Mouse (Mus musculus) right cerebral cortex, adult 18-20 months (tissue): ENCODE measurements around the gene Fam135a.

Experiments
- DNase-seq: peaks from one replicate; pipeline ENCODE4 v3.0.0; 2022; ENCODE audit warnings: mixed read lengths

The Fam135a gene

DNA sequence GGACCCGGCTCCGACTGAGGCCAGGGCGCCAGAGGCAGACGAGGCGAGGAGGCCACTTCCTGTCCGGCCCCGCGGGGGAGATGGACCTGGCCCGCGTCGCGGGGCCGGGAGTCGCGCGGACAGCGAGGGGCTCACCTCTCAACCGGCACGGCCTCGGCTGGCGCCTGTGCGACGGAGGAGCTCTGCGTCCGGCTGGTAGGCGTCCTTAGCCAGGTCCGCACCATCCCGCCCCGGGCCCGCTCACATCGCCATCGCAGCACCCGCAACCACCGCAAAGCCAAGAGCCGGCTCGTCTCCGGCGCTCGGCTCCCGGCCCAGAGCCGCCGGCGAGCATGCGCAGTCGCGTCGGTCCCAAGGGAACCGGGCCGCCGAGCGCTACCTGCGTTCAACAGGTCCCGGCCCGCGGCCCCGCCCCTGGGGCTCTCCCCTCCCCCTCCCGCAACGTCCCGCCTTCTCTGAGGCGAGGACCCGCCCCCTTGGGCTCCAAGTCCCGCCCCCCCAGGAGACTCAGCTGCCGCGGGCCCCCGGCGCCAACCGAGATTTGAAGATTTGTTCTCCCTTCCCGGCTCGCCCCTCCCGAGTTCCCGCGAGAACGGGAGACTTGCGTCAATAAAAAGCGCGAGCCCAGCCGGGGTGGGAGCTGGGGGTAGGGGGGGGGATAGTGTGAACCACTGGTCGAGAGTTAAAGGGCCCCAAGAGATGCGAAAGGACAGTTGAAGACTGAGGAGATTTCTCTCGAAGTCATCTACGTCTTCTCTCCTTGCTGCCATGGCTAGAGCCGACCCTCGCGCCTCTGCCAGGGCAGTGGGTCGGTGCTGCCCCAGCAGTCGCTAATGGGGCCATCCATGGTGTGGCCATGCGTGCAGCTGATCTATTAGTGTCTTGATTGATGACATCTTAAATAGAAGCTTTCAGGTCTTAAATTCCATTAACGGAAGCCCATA is at the start of gene Fam135a:
TSS of gene Fam135a (minus strand) at position 416 of the 944 bp plus-strand sequence.
- DNase-seq, result peak; percentile 92

- no peak for DNase-seq
Measured at GRCm38 (mm10) chr1:24143504-24143903, 43.4 kb upstream of the Fam135a start.

- DNase-seq, result no peak
Measured at GRCm38 (mm10) chr1:24140555-24140954, 40.4 kb upstream of the Fam135a start.

DNA sequence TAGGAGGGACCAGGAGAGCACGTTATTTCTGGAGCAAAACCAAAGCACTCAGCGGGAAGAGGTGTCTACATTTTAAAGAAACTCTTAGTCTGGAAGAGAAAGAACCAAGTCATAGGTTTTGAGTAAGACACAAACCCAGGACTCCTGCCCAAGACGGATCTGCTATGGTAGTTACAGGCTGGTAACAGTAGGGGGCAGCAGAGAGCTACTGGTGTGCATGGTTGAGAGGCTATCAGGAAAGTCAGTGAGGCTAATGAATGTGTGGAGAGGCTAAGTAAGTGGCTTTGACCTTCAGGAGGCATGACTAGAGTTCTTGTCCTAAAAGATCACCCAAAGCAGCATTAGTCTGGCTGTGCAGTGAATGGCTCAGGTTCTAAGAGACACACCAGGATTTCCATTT is 37.0 kb upstream of the Fam135a start:
- DNase-seq, result peak; percentile 71

DNA sequence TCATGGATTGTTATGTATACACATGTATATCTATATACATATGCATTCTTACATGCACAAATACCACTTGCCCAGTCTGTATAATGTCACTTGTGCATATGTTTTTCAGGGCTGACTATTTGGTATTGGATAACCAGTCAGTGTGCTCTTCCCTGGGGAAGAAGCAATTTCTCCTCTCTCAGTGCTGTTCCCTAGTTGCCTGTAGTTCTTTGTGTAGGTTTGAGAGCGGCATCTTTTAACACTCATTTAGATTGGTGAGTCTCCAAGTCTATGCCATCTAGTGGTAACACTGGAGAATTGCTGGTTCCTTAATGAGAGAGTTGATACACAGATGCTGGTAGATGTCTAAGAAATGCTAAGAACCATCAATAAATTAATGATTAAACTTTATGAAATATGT is 34.7 kb upstream of the Fam135a start:
- no peak for DNase-seq

GRCm38 (mm10) chr1:24133853-24134252 is 33.7 kb upstream of the Fam135a start:
- DNase-seq, result no peak

DNA sequence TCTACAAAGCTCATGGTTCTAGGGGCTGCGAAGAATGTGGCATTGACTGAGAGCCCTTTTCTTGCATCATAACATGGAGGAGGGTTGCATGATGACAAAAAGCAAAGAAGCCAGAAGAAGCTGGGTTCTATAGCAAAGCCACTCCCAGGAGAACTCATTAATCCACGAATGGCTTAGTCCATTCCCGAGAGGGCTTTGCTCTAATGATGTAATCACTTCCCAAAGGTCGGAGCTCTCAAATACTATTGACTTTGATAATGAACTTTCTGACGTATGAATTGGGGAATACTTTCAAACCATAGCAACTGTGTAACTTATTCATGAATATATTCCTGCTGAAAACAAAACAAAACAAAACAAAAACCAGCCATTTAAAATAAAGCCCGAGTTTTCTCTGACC is 27.7 kb upstream of the Fam135a start:
- no peak for DNase-seq

DNA sequence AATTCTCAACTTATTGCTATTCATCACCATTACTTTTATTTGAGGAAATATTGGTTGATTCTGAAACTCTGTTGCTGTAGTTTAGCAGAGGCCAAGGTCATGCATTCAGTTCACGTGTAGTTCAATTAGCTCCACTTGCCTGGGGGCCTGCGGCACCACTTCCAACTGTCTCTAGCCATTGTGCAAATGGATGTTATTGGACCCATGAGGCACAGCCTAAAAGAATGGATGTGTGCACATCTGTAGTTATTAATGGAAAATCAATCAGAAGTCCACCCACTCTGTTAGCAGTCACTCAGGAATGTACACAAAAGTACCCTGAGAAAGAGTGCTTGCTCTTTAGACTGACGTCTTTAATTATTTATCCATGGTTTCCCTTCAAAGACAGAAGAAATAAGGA is 24.5 kb upstream of the Fam135a start:
- DNase-seq, result no peak

- peak; percentile 32 for DNase-seq
Measured at GRCm38 (mm10) chr1:24122582-24122981, 22.4 kb upstream of the Fam135a start.

- DNase-seq, result no peak
Measured at GRCm38 (mm10) chr1:24107971-24108773, 8.0 kb upstream of the Fam135a start.

DNA sequence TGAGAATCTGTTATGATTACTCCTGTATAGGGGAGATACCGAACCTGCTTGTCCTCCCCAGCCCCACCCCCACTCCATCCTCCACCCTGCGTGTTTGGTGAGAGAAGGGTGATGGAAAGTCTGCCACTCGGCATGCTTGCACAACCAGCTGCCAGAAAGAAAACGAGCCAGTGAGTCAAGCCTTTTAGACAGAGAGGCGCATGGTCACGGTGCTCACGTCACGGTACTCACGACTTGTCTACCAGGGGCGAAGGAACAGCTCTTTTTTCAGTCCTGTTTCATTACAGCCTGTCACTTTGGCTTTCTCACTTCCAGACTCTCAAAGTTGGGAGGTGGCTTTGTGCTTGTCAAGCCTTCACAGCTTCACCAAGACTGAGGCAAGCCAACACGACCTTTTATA is 7.2 kb upstream of the Fam135a start:
- DNase-seq, result peak; percentile 54

DNA sequence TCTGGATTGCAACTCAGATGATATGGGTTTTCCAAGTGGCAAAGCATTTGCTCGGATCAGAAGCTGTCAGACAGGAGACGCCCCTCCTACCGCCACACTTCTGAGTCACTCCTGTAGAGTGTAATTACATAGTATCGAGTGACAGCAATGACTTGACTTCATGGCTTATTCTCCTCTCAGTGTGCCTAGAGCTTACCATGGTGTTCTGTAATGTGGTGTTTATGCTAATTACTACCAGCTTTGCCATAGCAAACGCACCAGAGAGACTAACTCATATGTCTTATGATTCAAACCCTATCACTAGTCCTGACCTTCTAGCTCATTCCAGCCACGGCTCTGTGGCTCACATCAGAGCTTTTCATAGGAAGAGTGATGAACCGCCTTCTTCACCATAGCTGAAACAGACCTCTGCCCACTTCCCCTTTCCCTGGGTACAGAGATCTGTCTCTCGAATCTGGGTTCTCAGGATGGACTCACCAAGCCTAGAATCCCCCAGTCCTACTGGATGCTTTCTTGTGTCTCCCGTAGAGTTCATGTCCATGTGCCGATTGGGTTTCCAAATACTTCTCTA is 2.5 kb upstream of the Fam135a start:
- DNase-seq, result no peak

- DNase-seq, result no peak
Measured at GRCm38 (mm10) chr1:24100870-24101358, 773 bp upstream of the Fam135a start.

- DNase-seq, result no peak
Measured at GRCm38 (mm10) chr1:24099541-24099925, 608 bp downstream of the Fam135a start.

DNA sequence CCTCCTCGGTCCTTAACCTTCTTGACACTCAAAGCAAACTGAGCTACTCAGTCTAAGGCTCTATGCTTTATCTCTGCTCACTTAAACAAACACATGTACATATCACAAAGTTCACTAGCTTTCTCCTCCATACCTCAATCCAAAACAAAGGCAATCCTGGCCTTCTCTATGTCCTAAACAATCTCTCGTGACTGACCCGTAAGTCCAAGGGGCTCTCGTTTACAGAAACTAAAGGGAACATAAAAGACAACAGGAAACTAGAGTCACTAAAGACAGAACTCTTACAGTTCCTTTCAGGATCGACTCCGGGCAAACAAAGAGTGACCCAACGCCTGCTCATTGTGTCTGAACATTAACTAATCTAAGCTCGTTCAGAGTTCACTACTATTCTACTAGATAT is 2.6 kb downstream of the Fam135a start:
- DNase-seq, result no peak

- DNase-seq, result no peak
Measured at GRCm38 (mm10) chr1:24092414-24092813, 7.7 kb downstream of the Fam135a start.

GRCm38 (mm10) chr1:24090603-24091002 is 9.5 kb downstream of the Fam135a start:
- no peak for DNase-seq

DNA sequence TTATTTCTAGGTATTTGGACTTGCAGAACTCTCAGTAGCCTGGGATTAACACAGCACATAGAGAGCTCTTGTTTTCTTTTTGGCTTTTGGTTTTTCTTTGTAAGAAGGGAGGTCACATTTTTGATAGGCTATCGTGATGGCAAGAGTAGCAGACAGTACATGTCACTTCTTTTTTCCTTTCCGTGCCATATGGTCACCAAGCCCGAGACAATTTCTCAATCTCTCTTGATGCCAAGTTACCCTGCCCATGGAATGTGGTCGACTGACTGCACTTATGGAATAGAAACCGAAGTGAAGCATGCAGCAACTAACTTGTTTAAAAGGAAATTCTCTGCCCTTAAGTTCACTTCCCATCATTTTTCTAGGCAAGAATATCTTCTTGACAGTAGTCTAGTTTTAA is 10.0 kb downstream of the Fam135a start:
- no peak for DNase-seq

DNA sequence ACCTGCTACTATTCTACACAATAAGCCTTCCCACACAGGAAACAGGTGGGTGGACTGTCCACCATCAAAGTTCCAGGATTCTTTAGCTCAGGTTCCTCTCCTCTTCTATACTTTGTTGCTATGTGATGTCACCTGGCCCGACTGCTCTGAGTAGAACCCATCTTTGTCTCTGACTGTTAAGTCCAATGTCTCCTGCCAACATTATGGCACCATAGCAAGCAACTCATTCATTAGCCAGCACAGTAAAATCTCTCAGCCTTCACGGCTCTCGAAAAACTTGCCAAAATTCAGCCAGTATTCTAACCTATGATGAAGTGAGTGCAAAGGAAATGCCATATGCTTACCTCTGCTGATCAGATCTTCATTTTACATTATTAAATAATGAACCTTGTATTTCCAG is 14.0 kb downstream of the Fam135a start:
- DNase-seq, result no peak

DNA sequence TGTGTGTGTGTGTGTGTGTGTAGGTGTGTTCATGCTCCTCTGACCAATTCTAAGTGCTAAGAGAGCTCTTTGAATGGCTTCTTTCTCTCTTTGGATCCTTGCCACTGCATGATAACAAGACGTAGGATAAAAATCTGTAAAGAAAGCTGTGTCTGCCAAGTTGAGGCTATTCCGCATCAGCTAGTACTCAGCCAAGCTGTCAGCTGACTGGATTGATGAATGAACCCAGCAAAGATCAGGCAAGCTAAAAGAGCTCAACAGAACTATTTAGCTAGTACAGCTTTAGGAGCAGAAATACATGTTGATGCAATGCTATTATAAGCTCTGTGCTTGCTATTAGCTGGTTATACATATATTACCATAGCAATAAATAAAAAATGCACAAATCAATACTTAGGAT is 25.7 kb downstream of the Fam135a start:
- DNase-seq, result peak; percentile 23

GRCm38 (mm10) chr1:24073386-24074248 is 26.5 kb downstream of the Fam135a start:
- no peak for DNase-seq

DNA sequence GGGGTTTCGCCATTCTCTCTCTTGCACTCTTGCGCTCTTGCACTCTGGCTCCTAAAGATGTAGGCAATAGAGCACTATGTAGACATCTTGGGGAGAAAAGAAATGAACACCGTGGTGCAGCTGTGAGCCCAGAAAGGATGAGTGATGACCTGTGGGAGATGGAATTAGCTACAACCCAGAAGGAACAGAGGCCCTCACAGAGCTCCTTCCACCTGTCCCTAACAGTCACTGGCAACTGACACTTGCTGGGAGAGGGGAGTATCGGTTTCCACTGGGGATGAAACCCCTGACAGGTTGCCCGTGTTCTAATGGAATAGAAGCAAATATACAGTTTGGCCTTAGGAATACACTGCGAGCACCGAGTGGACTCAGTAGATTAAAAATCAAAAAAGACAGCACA is 31.3 kb downstream of the Fam135a start:
- DNase-seq, result no peak
